Mouse (Mus musculus): ENCODE measurements around the gene Galnt16.

GRCm38 (mm10) chr12:80646377-80646776 lies 128.3 kb downstream of the Galnt16 start:
- TF ChIP-seq POLR2A (IDR thresholded peaks at IDR 0.05; ENCODE audit: control insufficient read depth, extremely low read depth, insufficient read depth, low read length, poor library complexity) (no peak), CTCF (IDR thresholded peaks at IDR 0.05; ENCODE audit: borderline replicate concordance, control insufficient read depth, extremely low read depth, insufficient read depth, low read length, poor library complexity) (no peak)

Measured in thymus, adult 2 months (tissue).